Mouse (Mus musculus): ENCODE results near the gene Chdh.

Gene Chdh

GRCm38 (mm10) chr14:30014487-30014886, 5.7 kb downstream of the Chdh start:
- no peak for DNase-seq (ENCODE audit: low spot score)

GRCm38 (mm10) chr14:30015008-30015407, 6.2 kb downstream of the Chdh start:
- no peak for DNase-seq (ENCODE audit: low spot score)

GRCm38 (mm10) chr14:30016666-30017065, 7.8 kb downstream of the Chdh start:
- no peak for DNase-seq (ENCODE audit: low spot score)

- no peak for DNase-seq (ENCODE audit: low spot score)
Measured at GRCm38 (mm10) chr14:30017794-30018462, 9.1 kb downstream of the Chdh start.

- no peak for DNase-seq (ENCODE audit: low spot score)
Measured at GRCm38 (mm10) chr14:30018463-30018801, 9.6 kb downstream of the Chdh start.

- no peak for DNase-seq (ENCODE audit: low spot score)
Measured at GRCm38 (mm10) chr14:30018846-30019245, 10.0 kb downstream of the Chdh start.

GRCm38 (mm10) chr14:30019375-30019774, 10.6 kb downstream of the Chdh start:
- DNase-seq (ENCODE audit: low spot score), result no peak

- no peak for DNase-seq (ENCODE audit: low spot score)
Measured at GRCm38 (mm10) chr14:30019792-30020575, 11.2 kb downstream of the Chdh start.

GRCm38 (mm10) chr14:30022471-30022870, 13.6 kb downstream of the Chdh start:
- no peak for DNase-seq (ENCODE audit: low spot score)

- no peak for DNase-seq (ENCODE audit: low spot score)
Measured at GRCm38 (mm10) chr14:30024387-30024786, 15.6 kb downstream of the Chdh start.

GRCm38 (mm10) chr14:30027378-30027777, 18.6 kb downstream of the Chdh start:
- DNase-seq (ENCODE audit: low spot score), result no peak

GRCm38 (mm10) chr14:30033405-30033804, 24.6 kb downstream of the Chdh start:
- no peak for DNase-seq (ENCODE audit: low spot score)

GRCm38 (mm10) chr14:30038431-30038830, 29.6 kb downstream of the Chdh start:
- peak; percentile 9 for DNase-seq (ENCODE audit: low spot score)

GRCm38 (mm10) chr14:30039413-30039812, 30.6 kb downstream of the Chdh start:
- DNase-seq (ENCODE audit: low spot score), result no peak

GRCm38 (mm10) chr14:30041836-30042235, 33.0 kb downstream of the Chdh start:
- DNase-seq (ENCODE audit: low spot score), result no peak

GRCm38 (mm10) chr14:30043356-30043940, 34.6 kb downstream of the Chdh start:
- DNase-seq (ENCODE audit: low spot score), result no peak

GRCm38 (mm10) chr14:30045239-30045638, 36.4 kb downstream of the Chdh start:
- DNase-seq (ENCODE audit: low spot score), result no peak

- DNase-seq (ENCODE audit: low spot score), result no peak
Measured at GRCm38 (mm10) chr14:30045704-30046220, 36.9 kb downstream of the Chdh start.

- DNase-seq (ENCODE audit: low spot score), result no peak
Measured at GRCm38 (mm10) chr14:30046976-30047375, 38.2 kb downstream of the Chdh start.

- DNase-seq (ENCODE audit: low spot score), result no peak
Measured at GRCm38 (mm10) chr14:30048049-30048448, 39.2 kb downstream of the Chdh start.

- no peak for DNase-seq (ENCODE audit: low spot score)
Measured at GRCm38 (mm10) chr14:30050280-30050679, 41.5 kb downstream of the Chdh start.

GRCm38 (mm10) chr14:30054922-30055321, 46.1 kb downstream of the Chdh start:
- DNase-seq (ENCODE audit: low spot score), result no peak

Data from layer of hippocampus, adult 9-10 months (tissue).